Mouse (Mus musculus) stomach, postnatal 0 days (tissue): ENCODE measurements around the gene Rabep1. TPM values are rescaled to one million over a fixed set of nuclear protein-coding genes. Genes with fewer than 3 reads are reported as not detected.

Source experiments
- ATAC-seq: fragments of 200-750 bp; cut with Nextera tagmentation; 2 replicates; pipeline ENCODE4 v1.8.0; 2017; ENCODE audit not compliant: low FRiP score, low TSS enrichment
- DNase-seq: peaks from one replicate; pipeline ENCODE4 v3.0.0-alpha.2; 2016; ENCODE audit warnings: low spot score
- H3K27ac ChIP-seq: fragments of 300-500 bp; sonication (generic); replicated peaks from 2 replicates; pipeline ENCODE4 v1.5.1; 2014; ENCODE audit warnings: mild to moderate bottlenecking, control low read depth
- H3K27me3 ChIP-seq: fragments of 300-500 bp; sonication (generic); 2 replicates; pipeline ENCODE4 v1.6.1; 2014; ENCODE audit warnings: low read length; ENCODE audit not compliant: control insufficient read depth, insufficient read depth
- H3K36me3 ChIP-seq: fragments of 300-500 bp; sonication (generic); 2 replicates; pipeline ENCODE4 v1.6.1; 2014; ENCODE audit warnings: low read length, mixed read lengths; ENCODE audit not compliant: control insufficient read depth, insufficient read depth
- H3K4me1 ChIP-seq: fragments of 300-500 bp; sonication (generic); replicated peaks from 2 replicates; pipeline ENCODE4 v1.6.1; 2014; ENCODE audit warnings: antibody characterized with exemption; ENCODE audit not compliant: control insufficient read depth, insufficient read depth
- H3K4me2 ChIP-seq: fragments of 300-500 bp; sonication (generic); replicated peaks from 2 replicates; pipeline ENCODE4 v1.6.1; 2014; ENCODE audit warnings: low read depth, mild to moderate bottlenecking, control low read depth, moderate library complexity
- H3K4me3 ChIP-seq: fragments of 300-500 bp; sonication (generic); 2 replicates; pipeline ENCODE4 v1.5.1; 2014; ENCODE audit warnings: low read depth, low read length, control low read depth
- H3K9ac ChIP-seq: fragments of 300-500 bp; sonication (generic); 2 replicates; pipeline ENCODE4 v1.6.1; 2014; ENCODE audit warnings: mild to moderate bottlenecking, low read length, control low read depth, mixed read lengths
- H3K9me3 ChIP-seq: fragments of 300-500 bp; sonication (generic); 2 replicates; pipeline ENCODE4 v1.6.1; 2016; ENCODE audit warnings: low read length; ENCODE audit not compliant: control insufficient read depth
- CTCF ChIP-seq: IDR thresholded peaks from 2 replicates; pipeline ENCODE4 v1.5.1; 2016; ENCODE audit warnings: antibody characterized with exemption, low read depth, mild to moderate bottlenecking, moderate library complexity
- EP300 ChIP-seq: optimal IDR thresholded peaks from 2 replicates; pipeline ENCODE3; 2016; ENCODE audit warnings: antibody characterized with exemption
- WGBS: fragments of 180-500 bp; shearing (Covaris S2); extraction: QIAGEN DNeasy Blood & Tissue Kit; methylation state at CpG from one replicate; pipeline ENCODE4 v1.1.7; 2014; 5-methylcytosine and 5-hydroxymethylcytosine counted together
- polyA plus RNA-seq: library from polyadenylated mRNA; unstranded; fragments of >200 nt; fragmentation: Nextera tagmentation; extraction: Ambion mirVana; gene quantifications from 2 replicates; pipeline ENCODE4 v1.2.1, GENCODE M21; 2015

Rabep1 gene
- polyA plus RNA-seq, 1 experiment from 2014 or later, result 17.5 TPM

DNA sequence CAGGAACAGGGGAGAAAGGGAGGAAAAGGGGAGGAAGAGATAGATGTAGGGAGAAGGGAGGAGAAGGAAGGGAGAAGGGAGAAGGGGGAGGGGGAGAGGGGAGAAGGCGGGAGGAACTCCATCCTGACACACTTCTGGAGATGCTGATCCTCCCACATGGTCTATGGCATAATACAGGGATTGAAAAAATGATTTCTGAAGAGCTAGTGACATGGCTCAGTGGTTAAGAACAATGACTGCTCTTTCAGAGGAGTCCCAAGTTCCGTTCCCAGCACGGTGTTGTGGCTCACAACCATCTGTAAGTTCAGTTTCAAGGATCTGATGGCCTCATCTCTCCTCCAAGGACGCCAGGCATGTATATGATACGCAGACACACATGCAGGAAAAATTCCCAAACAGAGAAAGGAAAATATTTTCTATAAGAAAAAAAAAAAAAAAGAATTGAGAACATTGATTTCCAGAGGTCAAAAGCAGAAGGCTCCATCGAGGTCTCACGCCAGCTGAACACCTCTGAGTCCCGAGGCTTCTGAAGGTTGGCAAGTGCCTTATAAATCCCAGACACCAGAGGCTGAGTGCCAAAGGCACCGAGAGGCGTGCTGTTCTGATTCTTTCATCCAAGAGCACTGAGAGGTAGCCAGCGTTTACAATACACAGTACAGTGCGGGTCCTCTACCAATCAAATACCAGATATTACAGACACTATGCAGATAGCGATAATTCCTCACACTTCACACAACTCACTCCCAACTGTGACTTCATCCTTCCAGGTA is 32.9 kb upstream of the Rabep1 start:
- Histone ChIP-seq H3K4me1 (no peaks in the 10 kb centered on the region), H3K27ac (no peak overlapping the region), H3K27me3 (no peaks in the 10 kb centered on the region), H3K9ac (no peak overlapping the region), H3K36me3 (no peaks in the 10 kb centered on the region), H3K4me3 (no peak overlapping the region), H3K4me2 (no peak overlapping the region), H3K9me3 (no peaks in the 10 kb centered on the region)
- ATAC-seq (no peak), DNase-seq (no peak)
- 57% methylated on average over 13 of the region's 13 CpGs for WGBS
- TF ChIP-seq EP300 (no peak), CTCF (no peak)

DNA sequence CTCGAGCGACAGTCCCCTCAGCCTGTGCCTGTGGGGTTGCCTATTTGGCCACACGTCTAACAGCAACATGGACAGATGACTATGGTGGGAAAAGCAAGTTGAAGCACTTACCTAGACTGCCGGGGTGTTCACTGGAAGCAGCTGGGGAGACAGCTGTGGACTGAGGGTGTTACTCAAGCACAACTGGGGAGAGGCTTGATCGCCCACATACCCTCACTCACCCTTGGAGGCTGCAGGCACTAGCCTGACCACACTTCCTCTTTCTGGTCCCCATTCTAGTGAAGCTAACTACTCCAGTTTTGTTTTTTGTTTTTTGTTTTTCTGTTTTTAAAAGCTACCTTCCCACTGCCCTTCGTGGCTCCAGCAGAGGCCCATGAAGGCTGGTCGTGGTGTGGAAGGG is 32.2 kb upstream of the Rabep1 start, which contains the start of gene Scimp:
Scimp (minus strand) TSS at position 222 of the 400 bp plus-strand sequence.
- no peak for ATAC-seq
- TF ChIP-seq CTCF, result no peak
- TF ChIP-seq EP300, result no peak
- Histone ChIP-seq H3K4me1 (no peaks in the 10 kb centered on the region), H3K27me3 (no peaks in the 10 kb centered on the region), H3K4me2 (no peak within 1 kb of the TSS), H3K9me3 (no peaks in the 10 kb centered on the region), H3K36me3 (no peaks in the 10 kb centered on the region), H3K27ac (no peak within 1 kb of the TSS), H3K4me3 (no peak within 1 kb of the TSS), H3K9ac (no peak within 1 kb of the TSS)
- WGBS, result 76% methylated on average over 7 of the region's 7 CpGs
- no peak for DNase-seq

DNA sequence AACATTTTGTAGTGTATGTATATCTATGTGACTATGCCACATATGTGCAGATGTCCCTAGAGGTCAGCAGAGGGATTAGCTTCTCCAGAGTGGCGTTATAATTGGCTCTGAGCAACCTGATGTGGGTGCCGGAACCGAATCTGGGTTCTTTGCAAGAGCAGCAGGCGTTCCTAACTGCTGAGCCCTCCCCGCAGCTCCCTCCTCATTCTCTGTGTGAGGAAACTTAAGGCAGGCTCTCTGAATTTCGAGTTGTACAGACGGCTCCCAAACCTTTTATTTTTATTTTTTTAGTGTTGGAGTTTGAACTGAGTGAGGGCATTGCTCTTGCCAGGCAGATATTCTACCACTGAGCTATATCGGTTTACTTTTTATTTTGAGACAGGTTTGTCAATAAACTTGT is 29.5 kb upstream of the Rabep1 start:
- ATAC-seq (no peak), DNase-seq (no peak)
- H3K9ac ChIP-seq, result no peak overlapping the region
- no peak overlapping the region for H3K4me3 ChIP-seq
- no peaks in the 10 kb centered on the region for H3K4me1 ChIP-seq
- H3K9me3 ChIP-seq, result no peaks in the 10 kb centered on the region
- TF ChIP-seq CTCF, result no peak
- TF ChIP-seq EP300, result no peak
- H3K36me3 ChIP-seq, result no peaks in the 10 kb centered on the region
- WGBS, result 80% methylated on average over 8 of the region's 8 CpGs
- no peak overlapping the region for H3K27ac ChIP-seq
- H3K4me2 ChIP-seq, result no peak overlapping the region
- H3K27me3 ChIP-seq, result no peaks in the 10 kb centered on the region

- H3K4me2 ChIP-seq, result no peak overlapping the region
- DNase-seq (peak; percentile 31), ATAC-seq (no peak)
- TF ChIP-seq EP300 (no peak), CTCF (peak; percentile 88)
- no peaks in the 10 kb centered on the region for H3K9me3 ChIP-seq
- no peak overlapping the region for H3K27ac ChIP-seq
- WGBS, result 20% methylated on average over 6 of the region's 6 CpGs
- no peaks in the 10 kb centered on the region for H3K4me1 ChIP-seq
- H3K27me3 ChIP-seq, result no peaks in the 10 kb centered on the region
- H3K36me3 ChIP-seq, result no peaks in the 10 kb centered on the region
- H3K4me3 ChIP-seq, result no peak overlapping the region
- H3K9ac ChIP-seq, result no peak overlapping the region
These were observed 29.0 kb upstream of the Rabep1 start for GRCm38 (mm10) chr11:70815498-70816078.

- no peaks in the 10 kb centered on the region for H3K36me3 ChIP-seq
- no peak overlapping the region for H3K4me2 ChIP-seq
- no peaks in the 10 kb centered on the region for H3K4me1 ChIP-seq
- no peaks in the 10 kb centered on the region for H3K27me3 ChIP-seq
- no peak overlapping the region for H3K27ac ChIP-seq
- TF ChIP-seq EP300, result no peak
- no peak for TF ChIP-seq CTCF
- H3K4me3 ChIP-seq, result no peak overlapping the region
- H3K9me3 ChIP-seq, result no peaks in the 10 kb centered on the region
- 63% methylated on average over 4 of the region's 4 CpGs for WGBS
- no peak overlapping the region for H3K9ac ChIP-seq
- no peak for ATAC-seq
- no peak for DNase-seq
These were observed 27.8 kb upstream of the Rabep1 start for GRCm38 (mm10) chr11:70816770-70817169.

DNA sequence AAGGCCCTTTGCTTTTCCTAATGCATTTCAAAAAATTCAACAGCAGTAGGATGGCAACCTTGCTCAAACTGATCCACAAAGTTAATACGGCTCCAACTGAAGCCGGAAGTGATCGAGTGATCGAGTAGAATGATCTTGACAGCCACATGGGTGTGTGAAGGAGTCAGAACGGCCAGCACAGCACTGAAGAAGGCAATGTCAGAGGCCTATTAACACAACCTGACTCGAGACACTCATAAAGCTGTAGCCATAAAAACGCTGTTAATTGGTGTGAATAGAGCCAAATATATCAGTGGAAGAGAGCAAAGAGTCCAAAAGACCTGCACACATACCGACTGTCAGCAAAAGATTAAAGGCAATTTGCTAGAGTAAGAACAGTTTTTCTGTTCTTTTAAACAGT is 24.5 kb upstream of the Rabep1 start:
- Histone ChIP-seq H3K4me1 (no peaks in the 10 kb centered on the region), H3K9me3 (no peaks in the 10 kb centered on the region), H3K9ac (no peak overlapping the region), H3K27ac (no peak overlapping the region), H3K4me3 (no peak overlapping the region), H3K36me3 (no peaks in the 10 kb centered on the region), H3K4me2 (no peak overlapping the region), H3K27me3 (no peaks in the 10 kb centered on the region)
- no peak for DNase-seq
- WGBS, result 83% methylated on average over 8 of the region's 8 CpGs
- ATAC-seq, result no peak
- TF ChIP-seq EP300 (no peak), CTCF (no peak)
